Mouse (Mus musculus) lung, postnatal 0 days (tissue): ENCODE measurements around the gene Rnf24. TPM values are rescaled to one million over a fixed set of nuclear protein-coding genes. Genes with fewer than 3 reads are reported as not detected.
A peak's percentile ranks its signal among the peaks of the same experiment; 100 is the strongest.

Experiments
- ATAC-seq: fragments of 200-750 bp; cut with Nextera tagmentation; 2 replicates; pipeline ENCODE4 v1.8.0; 2017; ENCODE audit warnings: moderate library complexity
- DNase-seq: peaks from one replicate; pipeline ENCODE4 v3.0.0-alpha.2; 2016; ENCODE audit warnings: low spot score
- H3K27ac ChIP-seq: fragments of 300-500 bp; sonication (generic); 2 replicates; pipeline ENCODE4 v1.5.1; 2014; ENCODE audit warnings: antibody characterized with exemption, mild to moderate bottlenecking, low read length, mixed read lengths
- H3K27me3 ChIP-seq: fragments of 300-500 bp; sonication (generic); replicated peaks from 2 replicates; pipeline ENCODE4 v1.6.1; 2014; ENCODE audit warnings: low read length, mixed read lengths; ENCODE audit not compliant: insufficient read depth
- H3K36me3 ChIP-seq: fragments of 300-500 bp; sonication (generic); 2 replicates; pipeline ENCODE4 v1.6.1; 2014; ENCODE audit warnings: low read length, mixed read lengths; ENCODE audit not compliant: insufficient read depth
- H3K4me1 ChIP-seq: fragments of 300-500 bp; sonication (generic); 2 replicates; pipeline ENCODE4 v1.6.1; 2014; ENCODE audit warnings: antibody characterized with exemption, low read depth, low read length, mixed read lengths; ENCODE audit not compliant: insufficient read depth
- H3K4me2 ChIP-seq: fragments of 300-500 bp; sonication (generic); replicated peaks from 2 replicates; pipeline ENCODE4 v1.6.1; 2014; ENCODE audit warnings: low read depth, mild to moderate bottlenecking, low read length, moderate library complexity, mixed read lengths
- H3K4me3 ChIP-seq: fragments of 300-500 bp; sonication (generic); 2 replicates; pipeline ENCODE4 v1.5.1; 2014; ENCODE audit warnings: low read depth, low read length
- H3K9ac ChIP-seq: fragments of 300-500 bp; sonication (generic); replicated peaks from 2 replicates; pipeline ENCODE4 v1.6.1; 2014; ENCODE audit warnings: low read depth, mild to moderate bottlenecking
- H3K9me3 ChIP-seq: fragments of 300-500 bp; sonication (generic); 2 replicates; pipeline ENCODE4 v1.6.1; 2016; ENCODE audit warnings: low read length, mixed read lengths
- CTCF ChIP-seq: IDR thresholded peaks from 2 replicates; pipeline ENCODE4 v1.5.1; 2016; ENCODE audit warnings: antibody characterized with exemption, mild to moderate bottlenecking
- EP300 ChIP-seq: IDR thresholded peaks from 2 replicates; pipeline ENCODE4 v1.6.1; 2016; ENCODE audit warnings: antibody characterized with exemption, mild to moderate bottlenecking, control low read depth
- WGBS: fragments of 180-500 bp; shearing (Covaris S2); extraction: QIAGEN DNeasy Blood & Tissue Kit; methylation state at CpG from one replicate; pipeline ENCODE4 v1.1.7; 2014; 5-methylcytosine and 5-hydroxymethylcytosine counted together
- microRNA-seq: library from miRNA; unstranded; fragments of <30 nt; microRNA quantifications from one replicate; pipeline ENCODE4, GENCODE M21; 2016
- polyA plus RNA-seq: library from polyadenylated mRNA; unstranded; fragments of >200 nt; fragmentation: Nextera tagmentation; extraction: Ambion mirVana; gene quantifications from 2 replicates; pipeline ENCODE4 v1.2.1, GENCODE M21; 2015

Gene Rnf24
- polyA plus RNA-seq, 1 experiment from 2014 or later = 1.3 TPM

GRCm38 (mm10) chr2:131253681-131254328, 98.9 kb downstream of the Rnf24 start:
- WGBS = 12% methylated on average over 7 of the region's 7 CpGs
- no peak overlapping the region for H3K9ac ChIP-seq
- H3K4me1 ChIP-seq = peaks cover 4% of the 10 kb centered on the region; the same call in 1 of the 2 replicates
- H3K4me3 ChIP-seq = no peak overlapping the region
- peak; percentile 95 for ATAC-seq
- H3K27me3 ChIP-seq = no peaks in the 10 kb centered on the region
- DNase-seq = peak; percentile 92
- H3K36me3 ChIP-seq = no peaks in the 10 kb centered on the region
- H3K27ac ChIP-seq = peak overlapping the region; percentile 51
- TF ChIP-seq CTCF (peak; percentile 92), EP300 (no peak)
- H3K4me2 ChIP-seq = no peak overlapping the region; the same call in 1 of the 2 replicates
- no peaks in the 10 kb centered on the region for H3K9me3 ChIP-seq

Small RNA genes lying within 50 kb of the gene (microRNA-seq; reads per million reads assigned to microRNA genes)
- 31.6 reads per million, percentile 36 among the genes with 10 or more reads in this experiment for gene Mir103-2

Other genes starting within 250 kb of the Rnf24 start
- 16.7 and 17.9 TPM in 2 replicates for gene Hspa12b, start 225.6 kb downstream of the Rnf24 start, polyA plus RNA-seq
- gene Gm11037, start 219.4 kb downstream of the Rnf24 start, polyA plus RNA-seq = not detected in 2 replicates
- gene 1700037H04Rik, start 192.8 kb downstream of the Rnf24 start, polyA plus RNA-seq = 28.3 and 32.8 TPM in 2 replicates
- gene Cenpb, start 172.8 kb downstream of the Rnf24 start, polyA plus RNA-seq = 13.2 and 14.9 TPM in 2 replicates
- 36.5 and 38.7 TPM in 2 replicates for gene Cdc25b, start 165.9 kb downstream of the Rnf24 start, polyA plus RNA-seq
- gene Spef1, start 165.6 kb downstream of the Rnf24 start, polyA plus RNA-seq = 12.2 TPM in 2 replicates
- gene Ap5s1, start 145.8 kb downstream of the Rnf24 start, polyA plus RNA-seq = 27.9 and 28.0 TPM in 2 replicates
- 14.1 and 14.4 TPM in 2 replicates for gene Mavs, start 118.8 kb downstream of the Rnf24 start, polyA plus RNA-seq
- gene Pank2, start 90.4 kb downstream of the Rnf24 start, polyA plus RNA-seq = 22.3 and 26.7 TPM in 2 replicates
- 31.0 and 31.1 TPM in 2 replicates for gene Smox, start 138.6 kb upstream of the Rnf24 start, polyA plus RNA-seq
- gene Adra1d, start 209.4 kb upstream of the Rnf24 start, polyA plus RNA-seq = 1.6 and 2.4 TPM in 2 replicates